Mouse (Mus musculus) heart, adult 18-20 months (tissue): ENCODE results near the gene Snx11. TPM values are rescaled to one million over a fixed set of nuclear protein-coding genes. Genes with fewer than 3 reads are reported as not detected.

Experiments used
- DNase-seq, 2 experiments: peaks; one replicate each; pipeline ENCODE4 v3.0.0; 2021 to 2022; ENCODE audit warnings: mixed read lengths in 1 of 2
- total RNA-seq, 2 experiments: library from RNA; stranded (reverse); gene quantifications; 2 replicates each; pipeline ENCODE4 v1.2.3; 2021

Snx11 gene
- total RNA-seq, 2 experiments from 2014 or later: 9.9 to 15.2 TPM

DNA sequence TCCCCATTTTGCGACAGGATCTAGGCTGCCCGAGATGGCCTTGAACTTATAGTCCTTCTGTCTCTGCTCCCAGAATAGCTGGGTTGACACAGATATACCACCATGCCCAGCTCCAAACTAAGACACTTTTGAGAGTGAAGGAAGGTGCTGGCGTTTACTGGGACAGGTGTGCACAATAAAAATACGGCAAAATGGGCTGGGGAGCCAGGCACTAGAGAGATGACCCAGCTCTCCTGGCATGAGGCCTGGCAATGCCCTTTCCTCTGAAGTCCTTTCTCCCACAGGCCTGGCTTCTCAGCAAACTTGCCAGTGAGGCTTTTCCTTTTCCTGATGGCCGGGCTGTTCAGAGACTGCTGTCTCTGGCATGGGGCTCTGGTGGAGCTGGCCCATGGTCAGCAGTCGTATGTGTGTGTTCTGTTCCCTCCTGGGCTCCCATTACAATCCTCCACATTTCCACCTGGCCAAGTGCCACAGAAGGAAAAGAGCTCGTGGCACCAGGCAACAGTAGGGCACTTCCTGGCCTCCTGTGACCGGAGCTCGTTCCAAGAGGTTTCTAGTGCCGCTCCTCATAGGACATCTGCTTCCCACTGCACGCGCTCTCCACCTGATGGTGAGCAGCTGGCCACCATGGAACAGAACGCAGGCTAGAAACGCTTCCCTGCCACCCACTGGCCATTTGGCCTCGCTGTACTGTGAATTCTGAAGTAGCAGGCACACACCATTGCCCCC, 14.5 kb downstream of the Snx11 start:
- peak in 1 of 2 experiments; percentile 24 for DNase-seq

DNA sequence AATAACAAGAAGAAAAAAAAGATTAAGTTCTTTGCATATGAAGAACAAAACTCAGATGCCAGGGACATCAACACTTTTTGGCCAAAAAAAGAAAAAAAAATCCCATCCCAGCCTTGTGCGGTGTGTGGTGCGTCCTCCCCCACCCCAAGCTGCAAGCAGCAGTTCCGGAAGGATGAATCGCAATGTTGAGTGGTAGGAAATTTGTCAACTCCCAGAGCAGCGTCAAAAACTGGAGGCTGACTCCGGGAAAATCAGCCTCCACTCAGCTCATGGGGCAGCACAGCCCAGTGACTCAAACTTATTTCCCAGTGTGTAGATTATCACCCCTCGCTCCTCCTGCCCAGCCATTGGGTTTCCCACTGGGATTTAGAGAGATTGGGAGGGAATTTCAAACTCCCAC, 15.4 kb downstream of the Snx11 start:
- no peak for DNase-seq

DNA sequence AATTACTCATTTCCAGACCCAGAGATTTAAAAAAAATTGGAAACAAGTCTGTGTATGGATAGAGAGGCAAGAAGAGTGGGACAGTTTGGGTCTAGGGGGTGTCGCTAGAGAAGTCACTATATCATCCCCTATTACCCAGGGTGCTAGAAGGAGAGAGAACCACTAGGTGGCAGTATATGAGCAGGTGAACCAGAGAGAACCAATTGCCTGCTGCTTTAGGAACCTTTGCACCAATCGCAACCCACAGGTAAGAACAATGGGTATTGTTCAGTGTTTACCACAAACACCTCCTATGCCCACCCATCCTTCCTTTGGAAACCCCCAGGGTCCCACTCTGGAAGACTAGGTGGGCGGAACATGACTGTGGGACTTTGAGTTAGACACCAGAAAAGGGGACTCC, 17.3 kb downstream of the Snx11 start:
- DNase-seq: peak; percentile 77 to 82

DNA sequence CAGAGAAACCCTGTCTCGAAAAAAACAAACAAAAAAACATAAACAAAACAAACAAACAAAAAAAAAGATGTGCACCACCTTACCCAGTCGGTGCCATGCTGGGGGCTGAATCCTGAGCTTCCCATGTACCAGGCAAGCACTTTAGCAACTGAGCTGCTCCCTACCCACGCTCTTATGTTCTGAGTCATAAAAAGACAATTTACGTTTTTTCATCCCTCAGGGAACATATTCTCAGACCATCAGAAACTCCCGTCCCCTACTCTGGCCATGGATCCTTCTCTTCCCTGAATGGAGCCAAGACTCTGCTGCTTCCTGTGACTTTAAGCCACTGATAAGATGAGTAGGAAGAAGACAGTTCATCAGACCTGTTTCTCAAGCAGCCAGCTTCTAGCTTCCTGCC, 19.0 kb downstream of the Snx11 start:
- DNase-seq: no peak

DNA sequence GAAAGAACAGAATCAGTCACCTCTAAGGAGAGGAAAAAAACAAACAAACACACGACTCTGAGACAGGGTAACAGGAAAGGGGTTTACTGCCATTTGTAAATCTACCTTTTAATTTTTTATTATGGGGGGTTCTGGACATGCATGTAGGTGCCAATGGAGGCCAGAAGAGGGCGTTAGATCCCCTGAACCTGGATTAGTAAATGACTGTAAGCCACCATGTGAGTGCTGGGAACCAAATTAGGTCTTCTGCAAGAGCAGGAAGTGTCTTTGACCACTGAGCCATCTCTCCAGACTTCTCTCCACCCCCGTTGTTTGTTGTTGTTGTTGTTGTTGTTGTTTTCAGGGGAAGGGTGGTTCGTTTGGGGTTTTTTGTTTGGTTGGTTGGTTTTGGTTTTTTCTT, 19.9 kb downstream of the Snx11 start:
- DNase-seq: no peak

DNA sequence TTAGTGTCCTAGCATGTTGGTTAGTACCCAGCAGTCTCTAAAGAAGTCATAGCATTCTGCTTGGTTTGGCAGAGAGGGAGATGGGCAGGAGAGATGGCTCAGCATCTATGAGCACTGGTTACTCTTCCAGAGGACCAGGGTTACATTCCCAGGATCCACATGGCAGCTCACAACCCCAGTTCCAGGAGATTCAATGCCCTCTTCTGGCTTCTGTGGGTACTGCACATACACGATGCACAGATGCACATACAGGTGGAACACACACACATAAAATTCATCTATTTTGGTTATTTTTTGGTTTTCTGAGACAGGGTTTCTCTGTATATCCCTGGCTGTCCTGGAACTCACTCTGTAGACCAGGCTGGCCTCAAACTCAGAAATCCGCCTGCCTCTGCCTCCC, 22.1 kb downstream of the Snx11 start:
- no peak for DNase-seq

DNA sequence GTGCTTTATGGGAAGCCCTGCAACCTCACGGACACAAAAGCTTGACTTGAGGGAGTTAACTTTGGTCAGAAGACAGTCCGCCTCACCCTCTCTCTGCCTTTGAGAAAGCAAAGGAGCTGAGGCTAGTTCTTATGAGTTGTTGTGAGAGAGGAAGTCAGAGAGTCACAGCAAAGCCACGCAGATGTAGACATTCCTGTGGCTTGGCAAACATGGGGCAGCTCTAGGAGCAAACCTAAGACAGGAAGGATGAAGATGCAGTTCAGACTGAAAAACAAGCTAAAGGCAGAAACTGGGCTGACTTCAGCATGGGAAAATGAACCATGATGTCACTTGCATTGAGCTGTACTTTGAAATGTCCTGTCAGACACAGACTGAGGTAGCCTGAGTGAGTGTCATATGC, 29.8 kb downstream of the Snx11 start:
- DNase-seq: no peak

DNA sequence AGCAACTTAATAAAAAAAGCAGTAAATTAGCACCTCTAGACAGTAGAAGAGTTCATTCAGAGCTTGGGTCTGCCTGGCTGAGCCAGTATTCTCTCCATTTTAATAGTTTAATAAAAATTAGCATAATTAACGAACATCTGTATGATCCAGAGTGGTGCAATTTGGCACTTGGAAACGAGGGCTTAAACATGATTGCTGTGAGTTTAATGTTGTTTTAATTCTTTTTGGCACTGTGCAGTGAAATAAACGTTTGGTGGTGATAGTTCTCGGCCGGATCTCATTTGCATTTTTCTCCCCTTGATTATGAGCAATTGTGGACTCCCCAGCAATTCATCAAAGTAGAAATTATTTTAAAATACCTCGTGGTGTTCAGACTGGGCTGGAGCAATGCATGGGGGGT, 30.7 kb downstream of the Snx11 start:
- DNase-seq: no peak

DNA sequence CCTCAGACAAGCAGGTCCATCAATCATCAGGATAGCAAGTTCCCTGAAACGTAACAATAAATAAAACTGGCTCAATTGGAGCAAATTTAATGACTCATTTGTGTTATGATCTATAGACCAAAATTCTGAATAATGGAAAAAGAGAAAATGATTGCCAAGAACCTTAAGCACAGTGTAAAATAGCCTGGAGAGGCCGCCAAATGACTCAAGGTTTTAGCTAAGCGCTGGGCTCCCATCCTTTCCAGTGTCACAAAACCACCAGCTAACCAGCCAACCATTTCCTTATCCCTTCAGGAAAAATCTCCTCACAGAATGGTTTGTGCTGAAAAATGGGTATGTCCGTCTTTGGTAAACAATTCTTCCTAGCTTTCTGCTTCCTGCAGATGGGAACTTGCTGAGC, 33.5 kb downstream of the Snx11 start:
- no peak for DNase-seq

DNA sequence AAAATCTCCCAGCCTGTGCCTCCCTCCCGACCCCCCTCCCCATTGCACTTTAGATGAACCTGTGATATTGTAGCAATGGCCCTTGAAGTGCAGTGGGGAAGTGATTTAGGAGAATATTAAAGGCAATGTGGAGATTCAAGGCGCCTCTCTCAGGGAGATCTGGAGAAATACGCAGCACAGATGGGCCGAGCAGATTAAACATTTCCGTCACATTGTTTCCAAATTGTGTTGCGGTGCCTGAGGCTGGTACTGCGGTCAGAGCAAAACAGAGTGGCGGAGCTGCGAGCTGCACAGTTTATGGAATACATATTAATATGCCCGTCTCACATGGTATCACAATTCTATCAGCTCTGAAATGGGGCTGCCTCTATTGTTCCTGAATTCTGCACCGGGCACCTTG, 34.4 kb downstream of the Snx11 start:
- no peak for DNase-seq

DNA sequence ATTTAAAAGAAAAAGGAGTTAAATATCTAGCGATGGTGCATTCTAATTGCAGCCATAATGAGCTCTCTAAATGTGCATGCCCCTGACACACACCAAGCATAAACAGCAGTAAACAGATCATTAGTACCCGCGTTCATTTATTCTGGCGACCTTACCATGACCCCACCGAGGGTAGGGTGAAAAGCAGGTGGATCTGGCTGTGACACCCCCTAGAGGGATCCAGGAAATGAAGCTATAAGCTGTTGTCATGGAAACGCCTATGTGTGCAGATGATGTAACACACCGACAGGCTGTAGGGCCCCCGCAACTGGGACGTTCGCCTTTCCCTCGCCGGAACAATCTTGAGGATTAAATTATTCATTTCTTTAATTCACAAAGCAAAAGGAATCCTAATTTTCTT, 35.4 kb downstream of the Snx11 start:
- DNase-seq: no peak

DNA sequence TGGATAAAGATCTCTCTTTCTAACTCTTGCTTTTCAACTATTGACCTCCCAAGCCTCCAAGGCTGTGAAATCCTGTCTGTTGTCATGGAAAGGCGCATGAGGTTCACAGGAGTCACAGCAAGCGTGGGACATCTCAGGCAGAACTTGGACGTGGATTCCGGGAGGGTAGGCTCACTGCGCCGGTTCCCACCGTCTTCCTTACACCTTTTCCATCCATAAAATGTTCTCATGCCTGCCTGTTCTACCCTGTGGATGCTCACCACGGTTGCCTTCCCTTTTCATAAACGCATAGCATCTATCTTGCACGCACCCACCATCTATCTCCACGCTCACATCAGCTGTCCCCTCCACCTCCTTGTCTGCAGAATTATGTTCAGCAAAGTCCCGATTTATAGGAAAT, 36.6 kb downstream of the Snx11 start:
- DNase-seq: no peak

DNA sequence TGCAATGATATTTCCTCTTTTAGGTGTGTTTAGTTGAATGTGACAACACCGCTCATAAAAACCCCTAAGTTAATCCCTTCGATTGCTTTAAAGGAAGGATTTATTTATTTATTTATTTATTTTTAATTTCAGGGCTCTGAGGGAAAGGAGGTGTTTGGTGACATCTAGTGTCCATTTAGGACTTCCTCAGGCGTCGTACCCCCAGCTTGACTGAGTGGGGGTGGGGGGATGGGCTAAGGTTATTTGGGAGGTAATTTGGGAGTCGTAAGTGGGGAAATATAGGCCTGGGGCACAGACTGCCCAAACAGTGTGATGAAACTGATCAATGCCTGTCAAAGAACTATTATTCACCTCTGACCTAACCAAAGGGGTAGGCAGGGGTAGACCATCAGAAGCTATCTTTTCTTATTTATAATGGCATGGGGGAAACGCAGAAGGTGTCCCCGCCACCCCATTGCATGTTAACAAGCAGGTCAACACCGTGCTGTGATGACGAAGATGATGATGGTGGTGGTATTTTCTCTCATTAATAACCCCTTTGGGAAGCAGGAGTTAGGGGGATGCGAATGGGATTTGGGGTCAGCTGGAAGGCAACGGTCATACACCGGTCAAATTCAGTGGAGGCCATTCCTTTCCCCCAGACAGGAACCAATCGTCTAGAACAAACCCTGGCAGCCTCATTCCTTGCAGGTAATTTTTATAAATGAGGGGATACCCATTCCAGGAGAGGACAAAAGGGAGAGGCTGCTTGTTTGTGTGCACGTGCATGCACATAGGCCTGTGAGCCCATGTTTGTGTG, 39.5 kb downstream of the Snx11 start:
- DNase-seq: no peak

DNA sequence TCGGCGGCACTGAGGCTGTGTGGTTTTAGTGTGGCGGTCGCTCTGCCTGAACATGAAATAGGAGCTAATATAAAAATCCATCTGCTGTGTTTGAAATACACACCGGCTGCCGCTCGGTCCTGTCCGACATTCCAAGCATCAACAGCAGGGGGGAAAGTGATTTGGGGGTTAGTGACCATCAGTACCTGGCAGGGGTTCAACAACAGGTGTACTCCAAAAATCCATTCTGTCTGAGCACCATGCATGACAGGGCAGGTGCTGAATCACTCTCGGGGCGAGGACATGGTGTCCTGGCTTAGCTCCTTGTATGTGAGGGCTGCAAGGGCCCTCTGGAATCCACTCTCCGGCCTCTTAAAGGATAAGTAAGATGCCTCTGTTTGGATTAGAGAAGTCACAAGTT, 41.0 kb downstream of the Snx11 start:
- no peak for DNase-seq

DNA sequence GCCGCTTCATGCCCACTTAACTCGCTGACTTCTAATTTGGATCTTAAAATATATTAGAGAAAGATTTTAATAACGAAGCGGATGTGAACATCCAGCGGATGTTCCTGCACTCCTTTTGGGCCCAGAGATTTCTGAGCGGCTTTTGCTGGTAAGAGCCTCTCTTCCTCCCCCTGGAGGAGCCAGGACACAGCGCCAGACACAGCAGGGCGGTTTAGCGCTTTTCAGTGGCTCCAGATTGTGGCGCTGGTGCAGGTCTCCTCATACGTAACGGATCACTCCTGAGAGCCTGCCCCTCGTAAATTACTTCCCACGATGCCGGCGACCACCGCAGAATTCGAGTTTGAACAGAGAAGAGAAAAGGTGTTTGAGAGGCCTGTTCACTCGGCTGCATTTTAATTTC, 41.5 kb downstream of the Snx11 start:
- DNase-seq: peak; percentile 22 to 53

DNA sequence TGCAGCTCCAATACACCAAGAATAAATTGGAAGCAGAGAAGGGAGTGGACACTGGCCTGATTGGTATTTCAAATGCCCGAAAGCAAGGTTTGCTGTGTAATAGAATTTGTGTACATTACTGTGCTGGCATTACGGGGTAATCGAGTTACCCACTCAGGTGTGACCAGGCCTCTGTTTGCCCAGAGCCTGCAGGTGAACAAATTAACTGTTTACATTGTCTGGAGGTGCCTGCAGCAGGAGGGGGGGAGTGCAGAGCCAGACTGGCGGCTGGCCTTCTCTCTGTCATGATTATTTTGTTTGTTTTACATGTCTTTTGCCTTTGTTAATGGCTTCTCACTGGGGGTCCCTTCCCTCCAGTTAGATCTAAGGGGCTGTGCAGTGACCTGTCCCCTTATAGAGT, 44.7 kb downstream of the Snx11 start:
- DNase-seq: no peak

DNA sequence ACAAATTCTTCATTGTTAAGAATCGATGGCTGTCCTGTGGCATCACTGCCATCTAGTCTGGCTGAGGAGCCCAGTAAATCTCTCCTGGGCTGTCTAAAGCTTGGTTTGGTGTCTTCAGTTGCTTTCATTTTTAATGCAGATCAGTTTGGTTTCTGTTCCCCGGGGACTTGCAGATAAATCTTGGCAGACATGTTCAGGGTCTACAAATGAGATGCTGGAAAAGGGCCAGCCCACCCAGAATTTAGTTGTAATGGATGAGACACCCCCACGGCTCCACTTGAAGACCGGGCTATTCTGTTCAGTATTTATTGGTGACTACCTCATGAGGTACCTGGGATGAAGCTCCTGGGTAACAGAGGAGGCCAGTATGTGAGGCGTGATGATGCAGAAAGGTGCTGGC, 47.0 kb downstream of the Snx11 start:
- no peak for DNase-seq

DNA sequence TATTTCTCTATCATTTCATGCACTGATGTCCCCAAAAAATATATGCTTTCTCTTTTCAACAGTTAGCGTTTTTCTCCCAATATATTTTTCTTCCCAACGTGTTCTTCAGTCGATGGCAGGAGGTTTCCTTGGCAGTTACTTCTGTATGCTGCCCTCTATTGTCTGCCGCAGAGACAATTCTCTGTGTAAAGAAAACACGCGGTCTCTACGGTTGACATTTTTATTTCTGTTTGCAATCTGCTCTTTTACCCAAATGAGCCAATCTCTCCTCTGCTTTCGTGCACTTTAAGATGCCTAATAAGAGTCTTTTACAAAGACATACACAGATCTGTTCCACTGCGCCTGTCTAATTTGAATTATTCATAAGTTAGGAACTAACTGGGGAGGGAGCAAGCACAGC, 47.9 kb downstream of the Snx11 start:
- no peak for DNase-seq

DNA sequence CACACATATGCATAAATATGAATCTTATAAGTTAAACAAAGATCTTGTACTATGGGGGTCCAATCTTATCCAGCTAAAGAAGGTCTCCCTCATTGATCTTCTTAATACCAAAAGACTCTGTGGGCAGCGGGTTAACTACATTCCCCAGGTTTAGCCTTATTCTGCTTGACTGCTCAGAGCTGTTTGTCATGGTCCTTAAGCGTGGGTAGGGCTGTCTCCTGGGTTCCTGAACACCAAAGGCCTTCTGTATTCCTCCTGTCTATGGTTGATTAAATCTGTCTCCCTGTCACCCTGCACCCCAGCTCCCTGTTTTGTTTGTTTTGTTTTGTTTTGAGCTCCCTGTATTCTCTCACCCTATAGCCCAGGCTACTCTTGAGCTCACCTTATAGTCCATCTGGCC, 48.8 kb downstream of the Snx11 start:
- DNase-seq: no peak

DNA sequence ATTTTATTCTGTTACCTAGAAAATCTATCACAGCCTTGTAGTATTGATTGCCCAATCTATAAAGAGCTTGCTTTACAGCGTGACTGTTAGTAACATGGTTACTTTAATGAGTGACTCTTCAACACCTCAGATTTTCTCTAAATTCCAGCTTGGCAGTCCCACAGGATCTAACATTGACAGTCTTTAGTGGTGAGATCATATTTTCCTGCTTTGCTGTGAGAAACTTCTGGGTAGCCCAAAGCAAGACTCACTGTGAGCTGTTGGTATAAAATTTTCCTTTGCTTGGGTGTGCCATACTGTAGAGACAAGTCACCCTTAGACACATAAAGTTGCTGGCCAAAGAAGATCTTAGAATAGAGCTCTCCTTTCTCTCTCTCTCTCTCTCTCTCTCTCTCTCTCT, 51.5 kb downstream of the Snx11 start:
- no peak for DNase-seq

DNA sequence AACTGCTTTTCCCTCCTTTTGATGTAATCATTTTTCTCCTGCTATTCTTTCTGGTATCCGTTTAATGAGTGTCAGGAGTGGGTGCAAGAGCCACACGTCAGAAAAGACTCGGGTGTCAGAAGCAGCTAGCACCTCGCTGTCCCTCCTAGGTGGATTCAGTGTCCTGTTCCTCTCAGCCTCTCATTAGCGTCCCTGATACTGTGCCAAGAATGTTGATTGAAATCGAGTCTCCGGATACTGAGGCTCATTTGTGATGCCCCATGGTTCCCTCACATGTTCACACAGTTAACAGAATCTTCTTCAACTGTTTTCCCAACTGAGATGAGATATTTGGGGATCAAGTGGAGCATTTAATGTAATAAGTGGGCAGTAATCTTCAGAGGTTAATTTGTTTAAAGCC, 58.8 kb downstream of the Snx11 start:
- no peak for DNase-seq
